Mouse (Mus musculus): ENCODE data around the gene Olfr273.

- TF ChIP-seq GATA1 (IDR thresholded peaks at IDR 0.05; ENCODE audit: borderline replicate concordance, low read length) (no peak), FLI1 (IDR thresholded peaks at IDR 0.05; ENCODE audit: low read length) (no peak)
Observed at GRCm38 (mm10) chr4:52849039-52849635, 9.9 kb downstream of the Olfr273 start.
